Mouse (Mus musculus) right cerebral cortex, postnatal 25 days (tissue): Measurements from ENCODE around the gene Faxc.

Experiments used
- DNase-seq: peaks from one replicate; pipeline ENCODE4 v3.0.0; 2022

Gene Faxc

GRCm38 (mm10) chr4:21930971-21931771 is at the start of gene Faxc:
Faxc (plus strand) TSS chr4:21931329.
- DNase-seq = peak; percentile 74

GRCm38 (mm10) chr4:21882806-21883205 is 48.3 kb upstream of the Faxc start:
- DNase-seq = no peak

GRCm38 (mm10) chr4:21885831-21886230 is 45.3 kb upstream of the Faxc start:
- no peak for DNase-seq

GRCm38 (mm10) chr4:21931772-21932630 is 872 bp downstream of the Faxc start:
- DNase-seq = no peak

GRCm38 (mm10) chr4:21935378-21935777 is 4.2 kb downstream of the Faxc start:
- no peak for DNase-seq

- no peak for DNase-seq
These were observed 5.3 kb downstream of the Faxc start for GRCm38 (mm10) chr4:21936424-21936823.

GRCm38 (mm10) chr4:21937890-21938289 is 6.8 kb downstream of the Faxc start:
- no peak for DNase-seq

- DNase-seq = no peak
These were observed 13.5 kb downstream of the Faxc start for GRCm38 (mm10) chr4:21944672-21945071.

- no peak for DNase-seq
These were observed 20.3 kb downstream of the Faxc start for GRCm38 (mm10) chr4:21951444-21951843.

- DNase-seq = no peak
These were observed 21.1 kb downstream of the Faxc start for GRCm38 (mm10) chr4:21952255-21952654.

GRCm38 (mm10) chr4:21957570-21958321 is 26.6 kb downstream of the Faxc start:
- no peak for DNase-seq

- no peak for DNase-seq
These were observed 40.8 kb downstream of the Faxc start for GRCm38 (mm10) chr4:21971949-21972348.

GRCm38 (mm10) chr4:21974126-21974525 is 43.0 kb downstream of the Faxc start:
- DNase-seq = no peak

- no peak for DNase-seq
These were observed 49.3 kb downstream of the Faxc start for GRCm38 (mm10) chr4:21980471-21980870.

- DNase-seq = peak; percentile 30
These were observed 51.3 kb downstream of the Faxc start for GRCm38 (mm10) chr4:21982449-21982848.

GRCm38 (mm10) chr4:21986857-21987256 is 55.7 kb downstream of the Faxc start:
- DNase-seq = no peak

- no peak for DNase-seq
These were observed 56.3 kb downstream of the Faxc start for GRCm38 (mm10) chr4:21987460-21987859.

GRCm38 (mm10) chr4:21989571-21990091 is 58.5 kb downstream of the Faxc start:
- DNase-seq = no peak

GRCm38 (mm10) chr4:21990580-21991235 is 59.6 kb downstream of the Faxc start:
- DNase-seq = no peak

- DNase-seq = peak; percentile 45
These were observed 86.7 kb downstream of the Faxc start for GRCm38 (mm10) chr4:22017656-22018379.

GRCm38 (mm10) chr4:22018414-22018813 is 87.3 kb downstream of the Faxc start:
- no peak for DNase-seq

GRCm38 (mm10) chr4:22029951-22030350 is 98.8 kb downstream of the Faxc start:
- DNase-seq = no peak
